Mouse (Mus musculus): ENCODE results near the gene Dcdc2b. TPM values are rescaled to one million over a fixed set of nuclear protein-coding genes. Genes with fewer than 3 reads are reported as not detected.

Gene Dcdc2b
- polyA plus RNA-seq, 1 experiment = 1.4 TPM

DNA sequence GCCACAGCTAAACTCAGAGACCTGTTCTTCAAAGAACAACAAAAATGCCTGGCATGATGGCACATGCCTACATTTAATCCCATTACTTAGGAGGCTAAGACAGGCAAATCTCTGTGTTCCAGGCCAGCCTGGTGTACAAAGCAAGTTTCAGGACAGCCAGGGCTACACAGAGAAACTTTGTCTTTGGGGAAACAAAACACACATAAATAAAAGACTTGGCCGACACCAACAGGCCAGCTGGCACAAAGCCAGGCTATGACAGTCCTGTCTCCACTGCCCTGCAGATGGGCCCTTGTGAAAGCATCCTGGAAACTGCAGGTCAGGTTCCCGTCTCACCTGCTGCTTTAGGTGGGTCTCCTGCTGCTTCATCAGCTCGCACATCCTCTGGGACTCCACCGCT lies 16.9 kb upstream of the Dcdc2b start:
- Histone ChIP-seq H3K27me3 (ENCODE audit: control insufficient read depth, insufficient read depth, low read length) (no peaks in the 10 kb centered on the region), H3K4me3 (ENCODE audit: extremely low read depth, insufficient read depth, insufficient read length) (no peak overlapping the region), H3K27ac (ENCODE audit: insufficient read depth, low read length) (no peak overlapping the region), H3K4me1 (ENCODE audit: control insufficient read depth, insufficient read depth, insufficient read length) (no peaks in the 10 kb centered on the region), H3K36me3 (ENCODE audit: control insufficient read depth, insufficient read depth, low read length) (peaks cover 43% of the 10 kb centered on the region)
- 87% methylated on average over 4 of the region's 4 CpGs for WGBS
- DNase-seq (ENCODE audit: low read depth in 1 of 2, low spot score in 2 of 2) = no peak
- no peak for TF ChIP-seq CTCF (IDR thresholded peaks at IDR 0.05; ENCODE audit: extremely low read depth, insufficient read depth, insufficient read length, insufficient replicate concordance)

DNA sequence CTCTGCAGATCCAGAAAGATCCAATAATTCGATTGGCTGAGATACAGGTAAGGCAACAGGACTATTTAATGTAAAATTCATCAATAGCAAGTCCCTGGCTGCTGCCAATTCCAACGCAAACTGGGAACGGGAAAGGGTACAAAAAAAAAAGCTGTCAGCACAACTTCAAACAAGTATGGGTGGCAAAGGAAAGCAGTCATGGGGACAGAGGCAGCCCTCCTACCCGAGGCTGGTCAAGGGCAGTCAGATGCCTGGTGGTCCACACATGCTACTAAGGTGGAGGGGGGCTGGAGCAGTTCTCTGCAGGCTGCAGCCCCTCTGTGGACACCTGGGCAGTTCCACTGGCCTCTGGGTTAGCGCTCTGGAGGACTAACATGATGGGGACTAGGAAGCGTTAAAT lies 12.0 kb upstream of the Dcdc2b start:
- Histone ChIP-seq H3K4me1 (ENCODE audit: control insufficient read depth, insufficient read depth, insufficient read length) (peaks cover 10% of the 10 kb centered on the region; the same call in 1 of the 2 replicates), H3K36me3 (ENCODE audit: control insufficient read depth, insufficient read depth, low read length) (peaks cover 21% of the 10 kb centered on the region), H3K27ac (ENCODE audit: insufficient read depth, low read length) (no peak overlapping the region), H3K4me3 (ENCODE audit: extremely low read depth, insufficient read depth, insufficient read length) (no peak overlapping the region), H3K27me3 (ENCODE audit: control insufficient read depth, insufficient read depth, low read length) (no peaks in the 10 kb centered on the region)
- TF ChIP-seq CTCF (IDR thresholded peaks at IDR 0.05; ENCODE audit: extremely low read depth, insufficient read depth, insufficient read length, insufficient replicate concordance) (no peak), POLR2A (IDR thresholded peaks at IDR 0.05; ENCODE audit: low read depth, low read length) (no peak)
- 86% methylated on average over 6 of the region's 6 CpGs for WGBS
- DNase-seq (ENCODE audit: low read depth in 1 of 2, low spot score in 2 of 2) = no peak

DNA sequence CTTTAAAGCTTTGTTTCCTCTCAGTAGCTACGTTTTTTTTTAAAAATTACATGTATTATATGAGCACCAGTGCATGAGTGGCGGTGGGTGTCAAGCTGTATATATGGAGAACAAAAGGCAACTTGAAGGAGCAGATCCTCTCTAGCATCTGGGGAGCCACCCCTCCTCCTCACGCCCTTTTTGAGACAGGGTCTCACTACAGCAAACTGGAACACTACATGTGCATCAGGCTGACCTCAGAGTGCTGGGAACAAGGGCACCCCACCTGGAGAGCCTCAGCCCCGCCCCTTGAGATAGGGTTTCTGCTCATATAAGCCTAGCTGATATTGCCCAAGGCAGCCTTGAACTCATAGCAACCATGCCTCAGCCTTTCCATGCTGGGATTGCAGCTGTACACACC lies 11.4 kb upstream of the Dcdc2b start:
- no peak for DNase-seq (ENCODE audit: low read depth in 1 of 2, low spot score in 2 of 2)
- no peak overlapping the region for H3K4me3 ChIP-seq (ENCODE audit: extremely low read depth, insufficient read depth, insufficient read length)
- H3K36me3 ChIP-seq (ENCODE audit: control insufficient read depth, insufficient read depth, low read length) = peaks cover 17% of the 10 kb centered on the region
- H3K27me3 ChIP-seq (ENCODE audit: control insufficient read depth, insufficient read depth, low read length) = no peaks in the 10 kb centered on the region
- WGBS = 50% methylated on average over 4 of the region's 4 CpGs
- TF ChIP-seq POLR2A (IDR thresholded peaks at IDR 0.05; ENCODE audit: low read depth, low read length) (no peak), CTCF (IDR thresholded peaks at IDR 0.05; ENCODE audit: extremely low read depth, insufficient read depth, insufficient read length, insufficient replicate concordance) (no peak)
- H3K27ac ChIP-seq (ENCODE audit: insufficient read depth, low read length) = peak overlapping the region; percentile 65; the same call in 1 of the 2 replicates
- peaks cover 10% of the 10 kb centered on the region; the same call in 1 of the 2 replicates for H3K4me1 ChIP-seq (ENCODE audit: control insufficient read depth, insufficient read depth, insufficient read length)

DNA sequence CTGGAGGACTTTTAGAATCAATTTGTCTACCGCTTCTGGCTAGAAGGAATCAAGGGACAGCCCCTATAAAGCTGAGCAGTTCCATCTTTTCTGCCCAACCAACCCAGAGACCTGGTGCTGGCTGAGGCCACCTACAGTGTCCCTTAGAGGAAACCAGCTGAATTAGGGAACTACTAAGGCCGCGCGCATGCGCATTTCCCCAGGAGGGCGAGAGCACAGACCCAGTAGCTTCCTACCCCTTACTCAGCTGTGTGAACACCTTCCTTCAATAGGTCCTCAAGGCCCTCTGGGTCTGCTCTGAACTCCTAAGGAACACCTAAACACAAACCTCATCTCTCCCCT lies 10.9 kb upstream of the Dcdc2b start:
- H3K36me3 ChIP-seq (ENCODE audit: control insufficient read depth, insufficient read depth, low read length) = peaks cover 17% of the 10 kb centered on the region
- WGBS = 0% methylated on average over 6 of the region's 6 CpGs
- peak; percentile 61 to 78 for DNase-seq (ENCODE audit: low read depth in 1 of 2, low spot score in 2 of 2)
- H3K4me3 ChIP-seq (ENCODE audit: extremely low read depth, insufficient read depth, insufficient read length) = peak overlapping the region; percentile 39; the same call in 1 of the 2 replicates
- TF ChIP-seq CTCF (IDR thresholded peaks at IDR 0.05; ENCODE audit: extremely low read depth, insufficient read depth, insufficient read length, insufficient replicate concordance) = no peak
- 0 out of 2 replicates have a peak, but pooled peaks have one; percentile 17 for TF ChIP-seq POLR2A (IDR thresholded peaks at IDR 0.05; ENCODE audit: low read depth, low read length)
- peaks cover 10% of the 10 kb centered on the region; the same call in 1 of the 2 replicates for H3K4me1 ChIP-seq (ENCODE audit: control insufficient read depth, insufficient read depth, insufficient read length)
- no peaks in the 10 kb centered on the region for H3K27me3 ChIP-seq (ENCODE audit: control insufficient read depth, insufficient read depth, low read length)
- H3K27ac ChIP-seq (ENCODE audit: insufficient read depth, low read length) = peak overlapping the region; percentile 65

DNA sequence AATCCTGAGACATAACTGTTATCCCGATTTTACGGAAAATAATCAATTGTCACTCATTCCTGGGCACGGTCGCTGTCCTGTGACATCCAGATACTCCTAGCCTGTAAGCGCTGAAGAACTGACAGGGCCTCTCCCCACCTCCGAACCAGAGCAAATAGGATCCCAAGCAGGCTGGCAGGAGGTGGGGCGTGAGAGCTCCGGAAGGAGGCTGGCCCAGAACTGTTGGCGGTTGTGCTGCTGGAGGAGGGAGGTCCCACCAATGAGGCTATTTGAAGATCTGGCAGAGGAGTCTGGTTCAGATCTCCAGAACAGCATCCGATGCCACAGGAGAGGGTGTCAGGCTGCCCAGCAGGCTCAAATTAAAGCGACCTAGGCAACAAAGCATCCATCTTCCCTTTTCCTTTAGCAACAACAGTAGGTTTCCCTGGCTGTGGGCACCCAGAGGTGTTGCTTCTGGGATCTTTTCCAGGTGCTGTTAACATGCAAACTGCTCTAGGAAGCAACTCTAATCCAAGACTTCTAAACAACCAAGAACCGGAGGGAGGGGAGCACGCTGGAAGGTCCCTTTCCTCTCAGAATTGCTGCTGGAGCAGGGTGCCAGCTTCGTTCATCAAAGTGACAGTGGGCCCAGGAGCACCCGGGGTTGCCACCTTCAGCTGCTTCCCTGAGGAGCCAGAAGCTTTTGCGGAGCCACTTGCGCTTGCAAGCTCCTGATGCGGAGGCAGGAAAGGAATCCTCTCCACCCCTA lies 10.4 kb upstream of the Dcdc2b start:
- peak; percentile 74 to 83 for DNase-seq (ENCODE audit: low read depth in 1 of 2, low spot score in 2 of 2)
- peaks cover 10% of the 10 kb centered on the region; the same call in 1 of the 2 replicates for H3K4me1 ChIP-seq (ENCODE audit: control insufficient read depth, insufficient read depth, insufficient read length)
- peaks cover 15% of the 10 kb centered on the region for H3K36me3 ChIP-seq (ENCODE audit: control insufficient read depth, insufficient read depth, low read length)
- no peaks in the 10 kb centered on the region for H3K27me3 ChIP-seq (ENCODE audit: control insufficient read depth, insufficient read depth, low read length)
- H3K4me3 ChIP-seq (ENCODE audit: extremely low read depth, insufficient read depth, insufficient read length) = peak overlapping the region; percentile 85
- peak overlapping the region; percentile 77 for H3K27ac ChIP-seq (ENCODE audit: insufficient read depth, low read length)
- WGBS = under 1% methylated on average over 18 of the region's 18 CpGs
- TF ChIP-seq POLR2A (IDR thresholded peaks at IDR 0.05; ENCODE audit: low read depth, low read length) (no peak; the same call in 1 of the 2 replicates), CTCF (IDR thresholded peaks at IDR 0.05; ENCODE audit: extremely low read depth, insufficient read depth, insufficient read length, insufficient replicate concordance) (no peak)

DNA sequence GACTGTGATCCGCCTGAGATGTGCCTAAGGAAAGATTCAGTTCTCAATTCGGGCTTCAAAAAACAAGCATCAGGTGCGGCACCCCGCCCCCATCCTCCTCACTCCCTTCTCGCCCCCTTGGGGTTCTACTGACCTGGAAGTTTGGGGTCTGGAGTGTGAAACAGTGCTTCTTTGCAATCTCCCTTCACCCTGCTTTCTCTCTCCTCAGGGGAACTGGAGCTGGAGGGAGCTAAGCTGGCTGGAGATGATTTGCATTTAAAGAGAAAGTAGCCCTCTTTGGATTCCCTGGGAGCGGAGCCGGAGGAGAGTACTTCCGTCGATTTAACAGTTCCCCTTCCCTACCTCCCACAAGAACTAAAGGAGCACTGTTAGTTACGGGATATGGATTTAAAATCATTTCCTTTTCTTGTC lies 9.6 kb upstream of the Dcdc2b start, which contains the start of gene Ccdc28b:
Gene Ccdc28b (minus strand): TSS at position 267 of the 411 bp plus-strand sequence.
- peak in 1 of 2 experiments; percentile 9 for DNase-seq (ENCODE audit: low read depth in 1 of 2, low spot score in 2 of 2)
- TF ChIP-seq CTCF (IDR thresholded peaks at IDR 0.05; ENCODE audit: extremely low read depth, insufficient read depth, insufficient read length, insufficient replicate concordance) (no peak), POLR2A (IDR thresholded peaks at IDR 0.05; ENCODE audit: low read depth, low read length) (no peak)
- peaks cover 10% of the 10 kb centered on the region; the same call in 1 of the 2 replicates for H3K4me1 ChIP-seq (ENCODE audit: control insufficient read depth, insufficient read depth, insufficient read length)
- no peaks in the 10 kb centered on the region for H3K27me3 ChIP-seq (ENCODE audit: control insufficient read depth, insufficient read depth, low read length)
- H3K4me3 ChIP-seq (ENCODE audit: extremely low read depth, insufficient read depth, insufficient read length) = peak within 1 kb of the TSS; percentile 85
- WGBS = 0% methylated on average over 10 of the region's 10 CpGs
- peak within 1 kb of the TSS; percentile 77 for H3K27ac ChIP-seq (ENCODE audit: insufficient read depth, low read length)
- H3K36me3 ChIP-seq (ENCODE audit: control insufficient read depth, insufficient read depth, low read length) = peaks cover 7% of the 10 kb centered on the region
